Mouse (Mus musculus) monocyte, adult 5-6 weeks (primary cell): ENCODE measurements around the gene Nanos1. TPM values are rescaled to one million over a fixed set of nuclear protein-coding genes. Genes with fewer than 3 reads are reported as not detected.
A peak's percentile ranks its signal among the peaks of the same experiment; 100 is the strongest.

Experiments used
- ATAC-seq: fragments of 153-309, 156-312 bp; replicated peaks from 2 replicates; pipeline ENCODE4 v1.8.0; 2017; ENCODE audit warnings: mild to moderate bottlenecking; ENCODE audit not compliant: low TSS enrichment, insufficient number of reproducible peaks, severe bottlenecking, poor library complexity, low FRiP score
- total RNA-seq: library from RNA; stranded (forward); fragments of 200-1000, 200-491, 200-594 nt; gene quantifications from 3 replicates; pipeline ENCODE4 v1.2.3, GENCODE M21; 2017

Gene Nanos1
- total RNA-seq: 1.1 to 1.9 TPM (median 1.1 TPM) in 3 replicates

DNA sequence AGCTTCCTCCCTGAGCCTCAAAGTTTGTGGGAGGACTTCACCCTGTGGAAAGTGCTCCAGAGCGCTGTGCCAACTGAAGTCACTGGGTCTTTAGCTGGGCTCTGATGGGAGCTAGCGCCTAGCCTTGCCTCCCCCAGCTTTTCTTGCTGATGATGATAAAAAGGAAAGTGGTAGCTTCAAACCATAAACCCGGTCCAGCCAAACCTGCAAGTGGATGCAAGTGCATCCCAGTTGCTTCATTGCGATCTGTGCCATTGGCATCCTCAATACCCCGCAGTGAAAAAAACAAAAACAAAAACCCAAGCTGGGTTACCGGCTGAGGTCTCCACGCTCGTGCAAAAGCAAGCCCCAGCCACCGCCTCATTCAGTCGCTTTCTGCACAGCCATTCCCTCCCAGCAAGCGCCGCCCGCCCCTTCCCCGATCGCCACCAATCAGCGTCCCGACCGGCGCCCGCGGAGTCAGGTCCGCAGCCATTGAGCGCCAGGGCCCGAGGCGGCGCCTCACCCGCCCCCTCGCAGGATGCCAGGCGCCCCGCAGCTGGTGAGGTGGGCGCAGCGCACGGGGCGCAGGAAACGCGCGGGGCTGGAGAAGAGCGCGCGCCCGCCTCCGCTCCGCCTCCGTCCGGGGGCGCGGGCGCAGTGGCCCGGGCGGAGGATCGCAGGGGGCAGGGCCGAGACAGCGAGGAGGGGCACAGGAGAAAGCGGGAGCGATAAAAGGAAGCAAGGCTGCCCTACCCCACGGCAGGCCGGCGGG, at the start of gene Nanos1:
Gene Nanos1 (plus strand): TSS at position 550 of the 754 bp plus-strand sequence.
- peak; percentile 65 for ATAC-seq

DNA sequence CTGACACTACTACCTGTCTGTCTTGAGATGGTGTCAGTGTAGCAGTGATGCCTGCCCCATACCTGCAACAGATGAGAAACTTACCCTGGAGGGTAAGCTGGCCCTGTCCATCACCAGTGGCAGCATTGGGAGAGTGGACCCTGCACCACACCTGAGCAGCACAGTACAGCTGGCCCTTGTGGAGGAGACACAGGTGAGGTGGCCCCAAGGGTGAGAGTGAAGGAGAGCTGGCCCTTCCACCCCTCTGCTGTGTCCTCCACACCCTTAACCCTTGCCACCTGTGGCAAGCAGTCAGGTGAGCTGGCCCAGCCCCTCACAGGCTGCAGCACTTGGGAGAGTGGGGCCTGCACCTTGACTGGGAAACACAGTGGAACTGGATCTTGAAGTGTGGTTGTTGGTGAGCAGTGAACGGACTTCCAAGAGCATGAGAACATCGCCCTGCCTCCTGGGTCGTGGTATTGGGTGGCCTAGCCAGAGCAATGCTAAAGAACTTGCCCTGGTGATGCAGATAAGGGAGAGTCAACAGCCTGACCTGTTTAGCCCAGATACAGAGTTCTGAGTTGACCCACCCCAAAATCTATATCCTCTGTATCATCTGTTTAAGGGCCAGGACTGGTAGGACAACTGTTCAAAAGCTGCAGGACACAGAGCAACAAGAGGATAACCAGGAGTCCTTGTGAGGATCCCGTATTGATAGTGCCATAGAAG, 46.4 kb upstream of the Nanos1 start:
- no peak for ATAC-seq

DNA sequence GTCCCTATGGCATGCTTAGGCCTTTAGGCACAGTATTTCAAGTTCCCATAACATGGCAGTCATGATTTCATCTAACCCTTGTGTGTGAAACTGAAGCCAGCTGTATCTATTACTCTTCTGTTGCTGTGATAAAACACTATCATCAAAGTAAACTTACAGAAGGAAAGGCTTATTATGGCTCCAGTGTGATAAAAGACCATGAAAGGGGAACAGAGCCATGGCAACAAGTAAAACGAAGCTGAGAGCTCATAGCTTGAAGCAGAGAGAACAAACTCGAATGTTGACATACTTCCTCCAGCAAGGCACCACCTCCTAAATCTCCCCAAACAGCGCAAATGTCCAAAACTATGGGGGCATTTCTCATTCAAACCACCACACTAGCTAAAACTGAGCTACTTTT, 45.6 kb upstream of the Nanos1 start:
- no peak for ATAC-seq

- no peak for ATAC-seq
Observed at GRCm38 (mm10) chr19:60712577-60712976, 43.2 kb upstream of the Nanos1 start.

DNA sequence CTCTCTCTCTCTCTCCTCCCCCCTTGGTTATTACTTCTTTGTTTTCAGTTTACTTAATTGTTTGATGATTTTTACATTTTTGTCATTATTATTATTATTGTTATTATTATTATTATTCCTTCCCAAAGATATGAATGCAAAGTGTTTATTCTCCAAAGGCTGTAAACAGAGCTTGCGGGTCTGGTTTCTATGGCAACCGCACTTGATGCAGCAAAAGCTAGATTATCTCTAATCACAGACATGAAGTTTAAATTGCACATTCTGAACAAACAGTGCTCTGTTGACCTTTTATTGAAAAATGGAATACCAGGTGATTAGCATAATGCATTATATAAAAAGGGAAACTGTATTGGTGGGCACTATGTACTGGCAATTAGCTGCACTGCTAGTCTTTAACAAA, 39.4 kb upstream of the Nanos1 start:
- ATAC-seq: no peak

GRCm38 (mm10) chr19:60730281-60730852, 25.4 kb upstream of the Nanos1 start:
- peak; percentile 87; the same call in 1 of the 2 replicates for ATAC-seq

DNA sequence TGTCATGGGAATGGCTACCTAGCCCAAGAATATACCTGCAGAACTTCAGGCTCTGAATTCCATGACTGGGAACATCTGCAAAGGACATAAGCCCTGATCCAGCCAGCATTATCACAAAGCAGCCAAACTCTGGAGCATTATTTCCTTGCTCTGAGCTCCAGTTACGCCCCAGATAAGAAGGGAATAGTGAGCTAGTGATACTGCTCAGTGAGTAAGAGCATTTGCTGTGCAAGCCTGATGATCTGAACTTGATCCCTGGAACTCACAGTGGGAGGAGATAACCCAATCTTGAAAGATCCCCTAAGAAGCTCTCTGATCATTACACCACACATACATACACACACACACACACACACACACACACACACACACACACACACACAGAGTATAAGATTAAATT, 24.5 kb upstream of the Nanos1 start:
- ATAC-seq: no peak

DNA sequence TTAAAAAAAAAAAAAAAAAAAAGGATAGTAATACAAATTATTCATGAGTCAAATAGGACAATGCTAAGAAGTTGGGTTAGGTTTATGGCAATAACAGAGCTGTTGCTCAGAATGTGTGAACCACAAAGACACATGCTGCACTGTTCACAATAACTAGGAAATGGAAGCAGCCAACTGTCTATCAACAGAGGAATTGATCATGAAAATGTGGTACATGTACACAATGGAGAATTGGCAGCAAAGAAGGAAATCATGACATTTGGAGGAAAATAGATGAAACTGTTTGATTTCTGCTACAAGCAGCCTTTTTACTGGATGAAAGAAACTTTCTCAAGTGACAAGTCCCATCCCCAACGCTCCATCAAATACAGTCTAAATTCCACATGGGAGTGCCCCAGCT, 23.8 kb upstream of the Nanos1 start:
- no peak for ATAC-seq

DNA sequence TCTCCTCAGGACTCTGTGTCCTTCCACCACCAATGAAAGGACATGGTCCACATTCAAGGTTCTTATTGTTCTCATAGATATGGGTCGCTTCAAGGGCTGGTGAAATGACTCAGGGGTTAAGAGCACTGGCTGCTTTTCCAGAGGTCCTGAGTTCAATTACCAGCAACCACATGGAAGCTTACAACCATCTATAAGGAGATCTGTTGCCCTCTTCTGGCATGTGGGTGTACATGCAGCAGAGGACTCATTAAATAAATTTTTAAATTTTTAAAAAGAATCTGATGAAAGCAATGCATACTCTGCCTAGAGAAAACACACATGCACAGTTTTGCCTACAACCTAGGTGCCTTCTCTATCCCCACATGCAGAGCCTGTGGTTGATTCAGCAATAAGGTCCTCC, 15.2 kb upstream of the Nanos1 start:
- no peak for ATAC-seq

GRCm38 (mm10) chr19:60743767-60744547, 11.8 kb upstream of the Nanos1 start:
- no peak for ATAC-seq

DNA sequence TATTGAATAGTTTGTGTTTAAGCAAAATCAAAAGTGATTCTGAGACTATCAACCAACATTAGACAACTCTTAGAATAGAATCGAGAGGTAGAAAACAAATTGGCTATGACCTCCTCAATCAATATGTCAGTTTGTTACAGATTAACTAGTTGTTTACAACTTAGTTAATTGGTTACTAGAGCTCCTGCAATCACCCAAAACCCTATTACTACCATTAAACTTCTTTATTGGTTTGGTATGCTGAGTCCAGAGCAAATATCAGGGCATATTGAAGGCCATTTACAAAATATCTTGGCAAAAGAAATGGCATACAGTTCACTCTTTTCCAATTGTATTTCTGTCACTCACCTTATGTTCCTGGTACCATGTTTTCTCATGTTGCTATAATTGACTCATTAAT, 8.0 kb upstream of the Nanos1 start:
- ATAC-seq: no peak

GRCm38 (mm10) chr19:60756192-60757098, 658 bp downstream of the Nanos1 start:
- ATAC-seq: 0 out of 2 replicates have a peak, but pooled peaks have one; percentile 14

- ATAC-seq: no peak
Observed at GRCm38 (mm10) chr19:60757099-60757785, 1.5 kb downstream of the Nanos1 start.

DNA sequence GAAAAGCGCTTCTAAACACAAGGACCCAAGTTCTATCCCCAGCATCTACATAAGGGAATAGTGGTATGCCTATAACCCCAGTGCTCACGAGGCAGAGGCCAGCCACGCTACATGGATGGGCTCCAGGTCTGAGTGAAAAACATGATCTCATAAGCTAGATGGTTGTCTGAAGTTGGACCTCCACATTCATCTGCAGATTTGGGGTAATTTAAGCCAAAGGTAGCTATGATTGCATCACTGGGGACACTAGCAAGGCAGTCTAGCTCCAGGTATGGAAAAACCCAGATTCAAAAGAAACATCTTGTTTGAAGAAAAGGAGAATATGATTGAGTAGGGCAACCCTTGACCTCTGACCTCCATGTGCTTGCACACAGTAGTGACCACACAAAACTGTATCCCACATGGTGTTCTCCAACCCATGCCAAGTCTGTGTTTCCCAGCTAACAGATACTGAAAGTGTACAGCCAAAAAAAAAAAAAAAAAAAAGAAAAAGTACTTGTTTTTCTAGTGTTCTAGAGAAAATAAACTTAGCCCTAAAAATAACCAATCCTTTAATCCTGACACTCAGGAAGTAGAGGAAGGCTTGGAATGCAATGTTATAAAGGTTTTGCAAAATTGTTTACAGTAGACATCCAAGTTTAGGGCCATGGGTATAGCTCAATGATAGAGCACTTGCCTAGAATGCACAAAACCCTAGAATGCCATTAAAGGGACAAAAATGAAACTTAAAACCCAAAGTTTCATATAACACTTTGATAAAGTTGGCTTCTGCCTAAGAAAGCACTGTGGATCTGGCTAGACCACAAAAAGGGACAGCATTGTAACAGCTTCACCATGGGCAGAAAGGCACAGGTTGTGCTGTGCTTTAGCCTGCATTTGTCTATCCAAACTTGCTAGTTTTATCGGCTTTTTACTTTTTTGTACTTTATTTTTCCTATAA, 3.4 kb downstream of the Nanos1 start:
- ATAC-seq: no peak

- ATAC-seq: no peak
Observed at GRCm38 (mm10) chr19:60773366-60773765, 17.6 kb downstream of the Nanos1 start.

DNA sequence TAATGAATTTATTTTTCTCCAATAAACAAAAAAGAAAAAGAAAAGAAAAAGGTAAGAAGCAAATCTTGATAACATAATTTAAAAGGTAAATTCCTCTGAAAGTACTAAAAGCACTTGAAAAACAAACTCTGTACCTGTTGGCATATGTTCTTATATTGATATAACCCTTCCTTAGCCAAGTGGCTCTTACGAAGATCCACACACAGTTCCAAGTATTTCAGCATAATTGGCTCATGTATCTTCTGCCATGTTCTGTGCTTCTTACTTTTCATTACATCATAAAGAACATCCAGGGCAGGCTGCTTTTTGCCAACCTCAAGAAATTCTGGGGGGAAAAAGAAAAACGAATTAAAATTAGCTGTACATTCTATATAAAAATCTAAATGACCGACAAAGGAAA, 26.2 kb downstream of the Nanos1 start:
- ATAC-seq: no peak

DNA sequence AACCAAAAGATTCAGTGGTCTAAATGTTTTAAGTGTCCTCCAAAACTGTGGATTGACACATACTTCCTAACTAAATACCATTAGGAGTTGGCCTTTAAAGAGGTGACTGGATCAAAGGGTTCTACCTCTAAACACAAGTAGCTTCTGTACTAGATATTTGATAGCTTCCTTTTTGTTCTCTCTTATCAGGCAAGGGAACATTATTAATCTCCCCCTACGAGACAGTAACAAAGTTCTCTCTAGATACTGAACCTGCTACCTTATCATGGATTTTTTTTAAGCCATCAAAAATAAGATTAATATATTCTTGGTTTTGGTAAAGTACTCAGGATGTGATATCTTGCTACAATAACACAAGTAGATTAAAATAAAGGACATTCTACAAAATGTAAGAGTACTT, 28.9 kb downstream of the Nanos1 start:
- ATAC-seq: no peak
